Mouse (Mus musculus) left cerebral cortex, postnatal 14 days (tissue): ENCODE measurements around the gene Atp6v1a. TPM values are rescaled to one million over a fixed set of nuclear protein-coding genes. Genes with fewer than 3 reads are reported as not detected.

ENCODE experiments used
- DNase-seq, 2 experiments: peaks; one replicate each; pipeline ENCODE4 v3.0.0; 2021 to 2022; ENCODE audit warnings: low spot score in 2 of 2, mixed read lengths in 1 of 2
- intact Hi-C: fragments of 180-260 bp; cut with DNase I; formaldehyde crosslinking; loops from one replicate; pipeline ENCODE4 v1.15.1; 2025
- total RNA-seq, 2 experiments: library from RNA; stranded (reverse); gene quantifications; 2 replicates each; pipeline ENCODE4 v1.2.3; 2021

Atp6v1a gene
- total RNA-seq, 2 experiments from 2014 or later: 437 to 445 TPM

DNA sequence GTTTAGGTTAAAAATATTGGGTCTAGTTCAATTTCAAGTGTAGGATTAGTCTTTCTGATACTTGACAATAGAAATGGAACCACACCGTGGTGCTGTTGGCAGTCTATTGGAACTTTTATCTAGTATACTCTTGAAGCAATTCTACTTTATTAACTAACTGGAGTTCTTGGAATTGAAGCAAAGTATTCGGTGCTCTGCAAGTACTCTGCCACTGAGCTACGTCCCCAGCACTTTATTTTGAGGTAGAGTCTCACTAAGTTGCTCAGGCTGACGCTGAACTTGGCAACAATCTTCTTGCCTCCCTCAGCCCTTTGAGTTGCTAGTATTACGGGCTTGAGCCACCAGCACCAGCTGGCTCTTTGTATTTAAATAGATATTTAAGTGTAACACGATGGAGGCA lies 2.0 kb upstream of the Atp6v1a start:
- intact Hi-C loops: loop anchor here (2.0 to 10.0 kb wide), 2 partner anchors 31 to 213 kb away; partner anchors contain the start of gene Usf3
- DNase-seq: peak in 1 of 2 experiments; percentile 43

DNA sequence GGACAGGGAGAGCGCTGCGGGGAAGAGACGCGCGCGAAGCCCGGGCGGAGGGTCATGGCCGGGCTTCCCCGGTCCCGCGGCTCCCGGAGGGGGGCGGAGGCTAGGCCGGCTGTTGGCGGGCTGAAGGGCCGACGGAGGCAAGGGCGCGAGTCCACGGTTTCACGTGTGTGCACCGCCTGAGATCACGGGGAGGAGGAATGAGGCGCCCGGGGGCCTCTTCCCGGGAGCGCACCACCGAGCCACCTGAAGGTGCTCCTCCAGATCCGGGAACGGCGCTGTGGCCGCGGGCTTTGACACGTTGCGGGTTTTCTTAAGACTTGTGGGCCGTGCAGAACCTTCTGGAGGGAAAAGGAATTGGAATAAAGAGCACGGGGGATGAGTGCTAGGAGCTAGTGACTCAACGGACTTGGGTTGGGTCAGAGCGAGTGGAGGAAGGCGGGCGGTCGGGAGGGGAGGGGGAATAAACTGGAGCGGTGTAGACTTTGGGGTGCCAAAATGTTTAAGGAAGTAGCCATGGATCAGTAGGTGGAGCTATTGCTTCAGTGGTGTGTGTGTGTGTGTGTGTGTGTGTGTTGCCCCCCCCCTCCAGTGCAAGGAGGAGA lies 782 bp upstream of the Atp6v1a start:
- intact Hi-C loops: loop anchor here (2.0 to 10.0 kb wide), 2 partner anchors 33 to 215 kb away; partner anchors contain the start of gene Usf3
- DNase-seq: peak; percentile 70 to 85

DNA sequence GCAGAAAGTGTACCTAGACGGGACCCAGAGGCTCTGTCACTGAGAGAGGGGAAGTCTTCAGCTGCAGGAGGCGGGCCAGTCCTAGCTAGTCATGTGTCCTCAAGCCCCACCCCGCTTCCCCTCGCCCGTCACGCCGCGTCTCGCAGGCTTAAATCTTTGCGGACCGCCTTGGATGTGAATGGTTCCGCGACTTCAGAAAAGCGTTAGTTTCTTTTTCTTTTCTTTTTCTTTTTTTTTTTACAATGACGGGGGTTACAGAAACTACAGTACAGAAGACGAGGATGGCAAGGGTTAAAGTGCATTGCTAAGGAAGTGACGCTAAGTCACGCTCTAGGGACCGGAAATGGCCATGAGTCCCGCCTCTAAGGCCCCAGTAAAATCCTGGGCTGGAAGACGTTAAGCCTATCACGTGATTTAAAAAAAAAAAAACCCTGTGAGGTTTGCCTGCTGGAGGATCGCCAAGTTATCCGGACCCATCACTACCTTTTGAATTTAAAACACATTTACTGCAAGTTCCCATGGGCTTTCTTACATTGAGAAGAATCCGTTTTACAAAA lies 448 bp downstream of the Atp6v1a start:
- DNase-seq: peak; percentile 89 to 95
- intact Hi-C loops: no loop called here

DNA sequence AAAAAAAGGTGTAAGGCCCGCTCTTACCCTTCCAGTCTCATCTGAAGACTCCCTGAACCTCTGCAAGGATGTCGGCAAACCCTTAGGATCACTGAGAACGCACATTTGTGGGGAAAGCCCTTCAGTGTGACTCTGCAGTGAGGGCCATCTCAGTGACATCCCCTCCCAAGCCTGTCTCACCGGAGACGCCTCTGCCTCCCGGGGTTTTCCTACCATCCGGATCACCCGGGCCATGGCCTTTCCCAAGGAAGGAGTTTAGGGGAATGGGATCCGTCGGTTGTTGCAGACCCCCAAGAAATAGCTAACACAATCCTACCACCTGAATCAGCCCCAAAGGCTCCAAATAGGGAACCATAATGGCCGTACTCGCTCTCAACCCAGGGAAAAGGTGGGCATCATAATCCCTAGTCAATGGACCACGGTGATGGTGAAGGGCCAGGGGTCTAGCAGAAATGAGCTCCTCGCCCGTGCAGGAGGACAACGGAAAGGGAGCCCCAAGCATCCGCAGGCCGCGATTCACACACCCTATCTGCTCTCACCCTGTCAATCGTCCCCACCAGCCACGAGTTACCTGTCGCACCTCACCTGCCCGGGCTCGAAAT lies 1.0 kb downstream of the Atp6v1a start:
- DNase-seq: no peak
- intact Hi-C loops: no loop called here

DNA sequence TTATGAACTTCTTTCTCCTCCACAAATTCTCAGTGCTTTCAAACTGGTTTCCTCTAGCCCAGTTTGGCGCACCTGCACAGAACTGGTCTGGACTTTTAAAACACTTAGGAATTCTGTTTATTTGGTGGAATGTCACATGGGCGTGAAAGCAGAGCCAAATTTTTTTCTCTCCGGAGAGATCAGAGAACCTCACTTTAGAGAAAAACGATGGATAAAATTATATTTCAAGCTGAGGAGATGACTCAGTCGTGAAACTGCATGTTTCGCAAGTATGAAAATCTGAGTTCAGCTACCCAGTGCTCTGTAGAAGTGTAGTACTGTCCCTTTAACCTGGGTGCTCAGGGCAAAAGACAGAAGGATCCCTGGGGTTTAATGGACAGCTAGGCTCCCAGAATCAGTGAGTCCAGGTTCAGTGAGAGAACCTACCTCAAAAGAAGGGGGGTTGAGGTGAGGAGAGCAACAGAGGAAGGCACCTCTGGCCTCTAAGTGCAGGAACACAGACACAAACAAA lies 2.9 kb downstream of the Atp6v1a start:
- intact Hi-C loops: no loop called here
- no peak for DNase-seq

DNA sequence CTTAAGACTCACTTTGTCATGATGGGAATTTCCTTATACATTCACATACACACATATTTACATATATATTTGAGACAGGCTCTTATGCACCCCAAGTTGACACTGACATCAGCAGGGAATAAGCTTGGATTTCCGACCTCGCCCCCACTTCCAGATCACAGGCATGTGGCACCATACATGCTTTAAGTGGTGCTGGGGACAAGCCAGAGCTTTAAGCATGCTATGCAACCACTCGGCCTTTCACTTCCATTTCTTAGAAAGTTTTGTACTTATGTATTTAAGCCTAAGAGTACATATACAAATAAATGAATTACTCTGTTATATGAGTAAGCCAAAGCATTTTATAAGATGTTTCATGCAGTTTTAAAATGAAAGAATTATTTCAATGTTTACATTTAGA lies 6.3 kb downstream of the Atp6v1a start:
- intact Hi-C loops: no loop called here
- no peak for DNase-seq

DNA sequence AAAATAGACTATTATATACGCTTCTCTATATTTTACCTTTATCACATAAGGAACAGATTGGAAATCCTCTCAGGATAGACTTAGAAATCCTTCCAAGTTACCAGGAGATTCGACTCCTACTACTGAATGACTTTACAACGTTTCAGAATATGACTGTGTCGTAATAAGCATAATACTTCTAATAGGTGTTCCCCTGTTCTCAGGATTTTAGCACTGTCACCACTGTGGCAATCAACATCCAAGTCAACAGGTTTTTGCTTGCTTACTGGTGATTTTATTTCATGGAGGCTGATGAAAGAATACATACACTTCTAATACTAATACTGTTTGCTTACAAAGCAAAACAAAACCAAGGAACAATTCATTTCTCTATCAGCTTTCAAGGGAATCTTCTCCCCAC lies 7.2 kb downstream of the Atp6v1a start:
- intact Hi-C loops: no loop called here
- no peak for DNase-seq

DNA sequence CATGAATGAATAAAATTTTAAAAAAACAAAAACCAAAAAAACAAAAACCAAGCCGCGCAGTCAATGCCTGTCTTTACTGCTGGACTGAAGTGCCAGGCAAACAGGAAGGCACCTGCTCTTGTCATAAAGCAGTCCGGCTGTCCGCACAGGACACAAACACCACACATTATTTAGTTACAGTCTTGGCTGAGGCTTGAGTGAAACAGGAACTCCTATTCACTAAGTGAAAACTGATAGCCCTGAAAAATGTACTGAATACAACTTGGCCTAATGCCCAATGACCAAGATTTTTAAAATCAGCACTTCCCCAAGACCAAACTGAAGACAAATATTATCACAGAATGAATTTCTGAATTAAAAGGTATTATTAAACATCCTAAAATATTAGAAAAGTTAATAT lies 13.1 kb downstream of the Atp6v1a start:
- DNase-seq: no peak
- intact Hi-C loops: no loop called here

DNA sequence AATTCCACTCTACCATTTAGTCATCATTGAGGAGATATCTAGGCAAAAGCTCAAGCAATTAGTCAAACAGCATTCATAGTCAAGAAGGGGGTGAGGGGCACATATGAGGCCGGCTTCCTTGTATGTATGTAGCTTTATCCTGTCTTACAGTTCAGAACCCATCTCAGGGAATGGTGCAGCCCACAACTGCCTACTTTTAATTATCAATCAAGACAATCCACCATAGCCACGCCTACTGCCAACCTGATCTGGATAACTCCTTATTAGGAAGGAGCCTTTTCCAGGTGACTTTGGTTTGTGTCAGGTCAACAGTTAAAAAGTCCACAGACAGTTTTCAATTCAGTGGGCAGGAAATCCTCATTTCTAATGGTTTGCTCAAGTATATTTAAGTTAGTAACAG lies 14.1 kb downstream of the Atp6v1a start:
- intact Hi-C loops: no loop called here
- no peak for DNase-seq

DNA sequence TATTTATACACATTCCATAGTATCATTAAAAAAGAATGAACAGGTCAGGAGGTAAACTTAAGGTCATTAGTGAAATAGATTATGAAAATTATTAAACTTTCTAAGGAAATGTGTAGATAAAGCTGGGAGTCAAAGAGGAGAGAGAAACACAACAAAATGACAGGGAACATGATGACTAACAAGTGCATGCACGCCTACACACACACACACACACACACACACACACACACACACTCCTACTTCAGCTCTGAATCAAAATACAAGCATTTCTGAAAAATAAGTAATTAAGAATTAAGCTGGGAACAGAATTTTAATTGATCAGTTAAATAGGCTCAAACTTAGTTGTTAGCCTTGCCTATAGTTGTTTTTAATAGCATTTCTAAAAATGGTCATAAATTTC lies 14.8 kb downstream of the Atp6v1a start:
- intact Hi-C loops: no loop called here

DNA sequence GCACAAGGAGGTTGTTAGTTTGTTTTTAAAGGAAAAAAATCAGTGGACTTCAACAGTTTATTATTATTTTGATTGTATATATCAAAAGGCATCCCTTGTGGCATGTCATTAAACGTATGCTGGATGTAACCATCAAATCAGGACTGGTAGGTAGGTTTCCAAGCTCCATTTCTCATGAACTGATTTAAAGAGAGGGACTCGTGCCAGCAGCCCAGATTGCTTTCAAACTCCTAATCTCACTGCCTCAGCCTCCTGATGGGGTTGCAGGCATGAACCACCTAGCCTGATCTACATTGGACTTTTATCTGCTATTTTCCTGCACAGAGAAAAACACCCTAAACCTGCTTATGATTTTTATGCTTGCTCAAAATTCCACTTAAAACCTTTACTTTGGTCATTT lies 15.7 kb downstream of the Atp6v1a start:
- intact Hi-C loops: no loop called here
- no peak for DNase-seq

More for the DNA sequence above, 14.8 kb downstream of the Atp6v1a start:
- peak in 1 of 2 experiments; percentile 25 for DNase-seq

DNA sequence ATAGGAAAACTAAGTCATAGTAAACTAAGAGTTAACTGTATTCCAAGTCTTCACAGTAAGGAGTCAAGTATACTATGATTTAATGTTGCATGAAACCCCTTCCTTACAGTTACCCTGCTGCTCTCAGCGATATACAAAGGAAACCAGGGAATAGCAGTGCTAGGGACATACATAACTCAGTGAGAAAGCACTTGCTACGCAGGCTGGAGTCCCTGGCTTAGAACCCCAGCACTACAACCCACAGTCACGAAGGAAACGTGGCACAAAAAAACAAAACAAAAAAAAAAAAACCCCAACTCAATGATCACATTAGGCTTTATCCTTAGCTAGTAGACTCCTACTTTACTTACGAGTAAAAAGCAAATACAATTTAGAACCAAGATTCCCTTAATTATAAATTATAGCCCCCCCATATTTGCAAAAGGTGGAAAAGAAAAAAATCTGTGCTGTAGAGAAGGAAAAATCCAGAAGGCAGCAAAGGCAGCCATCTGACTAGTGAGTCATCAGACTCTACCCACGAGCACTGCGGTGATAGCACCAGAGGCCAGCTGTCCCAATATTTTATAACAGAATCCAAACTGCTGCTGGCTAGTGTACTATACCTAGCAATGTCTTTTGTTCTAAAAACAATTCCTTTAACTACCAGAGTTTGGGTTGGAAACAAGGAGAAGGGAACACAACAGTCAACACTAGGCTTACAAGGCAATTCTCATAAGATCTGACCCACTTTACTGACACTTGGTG lies 16.4 kb downstream of the Atp6v1a start:
- DNase-seq: peak; percentile 55 to 72
- intact Hi-C loops: no loop called here

DNA sequence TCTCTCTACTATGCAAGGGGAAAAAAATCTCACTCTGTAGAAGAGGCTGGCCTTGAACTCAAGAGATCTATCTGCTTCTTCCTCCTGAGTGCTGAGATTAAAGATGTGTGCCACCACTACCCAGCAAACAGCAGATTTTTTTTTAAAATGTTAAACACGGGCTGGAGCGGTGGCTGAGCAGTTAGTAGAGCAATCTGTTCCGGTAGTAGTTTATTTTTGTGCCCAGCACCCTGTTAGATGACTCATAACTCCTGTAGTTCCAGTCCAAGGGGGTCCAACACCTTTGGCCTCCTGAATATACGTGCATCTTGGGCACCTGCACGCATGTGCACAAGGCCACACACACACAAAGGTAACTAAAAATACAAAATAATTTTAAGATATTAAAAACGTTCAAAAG lies 16.9 kb downstream of the Atp6v1a start:
- intact Hi-C loops: no loop called here
- peak in 1 of 2 experiments; percentile 44 for DNase-seq

DNA sequence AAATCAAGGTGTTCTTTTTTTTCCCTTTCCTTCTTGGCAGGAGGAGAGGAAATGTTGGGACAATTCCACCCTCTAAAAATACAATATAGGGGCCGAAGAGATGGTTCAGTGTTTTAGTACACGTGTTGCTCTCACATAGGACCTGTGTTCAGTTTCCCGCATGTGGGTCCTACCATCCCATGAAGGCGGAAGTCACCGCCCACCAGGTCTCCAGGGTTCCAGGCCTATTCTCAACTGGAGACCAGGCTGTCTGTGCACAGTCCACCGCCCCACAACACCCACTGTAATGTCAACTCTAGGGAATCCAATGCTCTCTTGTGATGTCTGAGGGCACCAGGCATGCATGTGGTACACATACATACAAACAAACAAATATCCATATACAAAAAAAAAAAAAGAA lies 17.4 kb downstream of the Atp6v1a start:
- no peak for DNase-seq
- intact Hi-C loops: no loop called here

DNA sequence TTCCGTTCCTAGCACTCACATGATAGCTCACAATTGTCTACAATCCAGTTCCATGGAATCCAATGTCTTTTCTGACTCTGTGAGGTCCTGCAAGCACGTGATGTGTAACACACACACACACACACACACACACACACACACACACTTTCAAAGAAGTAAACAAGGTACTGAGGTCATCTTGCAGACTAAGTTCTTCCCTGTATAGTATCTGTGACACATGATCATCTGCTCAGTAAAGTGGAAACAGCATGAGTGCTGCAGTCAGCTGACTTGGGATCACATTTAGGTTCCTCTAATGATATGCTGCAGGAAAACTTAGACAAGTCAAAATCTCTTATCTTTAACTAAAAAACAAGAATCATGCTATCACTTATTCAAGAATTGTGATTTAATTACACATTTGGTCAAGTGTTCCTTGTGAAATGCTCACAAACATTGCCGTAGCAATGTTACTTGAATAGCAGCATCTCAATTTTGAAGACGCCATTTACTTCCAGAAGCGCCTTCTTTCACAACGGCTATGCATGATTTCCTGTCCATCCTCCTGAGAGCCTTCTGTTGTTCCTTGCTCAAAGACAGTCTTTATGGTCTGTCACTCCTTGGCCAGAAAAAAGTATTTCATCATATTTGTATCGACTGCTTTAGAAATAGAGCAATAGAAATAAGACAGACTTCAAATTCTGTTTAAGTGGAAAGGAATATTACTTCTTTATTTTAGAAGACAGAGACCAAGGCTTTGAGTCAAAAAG lies 19.6 kb downstream of the Atp6v1a start:
- intact Hi-C loops: no loop called here
- no peak for DNase-seq

DNA sequence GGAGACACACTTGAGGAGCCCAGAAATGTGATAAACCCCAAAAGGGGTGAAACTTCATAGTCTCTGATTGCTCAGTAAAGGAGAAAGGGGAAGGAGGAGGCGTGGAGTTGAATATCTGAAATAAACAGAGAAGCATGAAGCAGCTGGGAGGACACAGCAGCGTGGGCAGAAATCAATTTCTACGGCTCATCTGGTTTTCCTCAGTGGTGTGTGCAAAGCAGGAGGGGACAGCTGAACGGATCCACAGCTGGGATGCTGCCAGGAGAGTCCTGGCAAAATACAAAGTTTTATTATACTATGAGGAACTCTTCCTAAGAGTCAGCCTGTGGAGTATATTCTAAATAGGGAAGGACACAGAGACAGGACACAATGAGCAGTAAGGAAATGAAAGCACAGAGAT lies 30.5 kb downstream of the Atp6v1a start:
- intact Hi-C loops: no loop called here
- peak; percentile 23 to 41 for DNase-seq

DNA sequence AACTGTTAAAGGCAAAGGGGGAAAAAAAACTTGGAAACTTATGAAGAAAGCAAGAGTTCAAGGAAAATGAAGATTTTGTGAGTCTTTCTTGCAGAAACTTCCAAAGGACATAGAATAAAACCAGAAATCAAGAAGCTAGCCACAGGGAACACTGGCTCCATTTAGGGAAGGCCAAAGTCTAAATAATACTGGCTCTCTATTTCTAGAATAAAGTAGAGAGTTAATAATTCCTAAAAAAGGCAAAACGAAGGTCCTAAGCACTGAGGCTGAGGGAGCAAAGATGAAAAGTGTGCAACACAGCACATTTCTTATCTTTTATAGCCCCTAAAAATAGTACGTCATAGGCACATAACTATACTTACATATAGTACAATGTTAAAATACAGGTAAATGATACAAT lies 34.3 kb downstream of the Atp6v1a start:
- intact Hi-C loops: no loop called here
- no peak for DNase-seq

DNA sequence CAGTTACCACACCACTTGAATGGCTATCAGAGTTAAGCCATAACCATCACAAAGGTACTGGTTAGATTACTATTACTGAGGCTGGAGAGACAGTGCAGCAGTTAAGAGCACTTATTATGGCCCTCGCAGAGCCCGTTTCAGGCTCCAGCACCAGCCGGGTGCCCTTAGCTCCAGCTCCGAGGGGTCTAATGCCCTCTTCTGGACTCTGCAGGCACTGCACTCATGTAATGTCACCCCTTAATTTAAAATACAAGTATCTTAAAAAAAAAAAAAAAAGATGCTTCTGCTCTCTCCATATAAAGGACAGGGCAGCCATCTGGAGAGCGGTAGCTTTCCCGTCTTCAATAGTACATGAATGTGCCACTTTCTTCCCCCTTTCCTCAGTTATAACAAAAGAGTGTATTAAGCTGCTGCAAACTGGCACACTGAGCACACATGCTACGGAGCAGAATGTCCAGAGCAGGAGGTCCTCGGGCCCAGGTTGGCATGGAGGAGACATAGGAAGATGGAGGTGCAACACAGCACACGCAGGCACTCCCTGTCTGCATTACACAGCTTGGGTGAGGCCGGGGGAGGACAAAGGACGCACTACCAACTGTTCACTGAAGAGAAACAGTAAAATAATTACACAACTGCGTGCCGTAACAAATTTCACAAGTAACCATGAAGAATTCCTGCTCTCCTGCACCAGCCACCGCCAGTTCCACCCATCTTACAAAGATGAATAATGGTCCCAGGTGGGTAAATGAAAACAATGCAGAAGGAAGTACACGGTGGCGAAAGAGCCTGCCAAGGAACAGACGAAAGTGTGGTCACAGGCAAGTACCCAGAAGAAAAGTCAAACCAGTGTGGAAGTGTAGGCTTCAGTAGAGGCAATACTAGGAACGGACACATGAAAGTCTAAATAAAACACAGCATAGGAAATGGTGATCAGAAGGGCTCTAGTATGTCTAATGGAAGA lies 35.4 kb downstream of the Atp6v1a start:
- DNase-seq: no peak
- intact Hi-C loops: no loop called here
